Mouse (Mus musculus) stomach, postnatal 0 days (tissue): ENCODE data around the gene Usp33. TPM values are rescaled to one million over a fixed set of nuclear protein-coding genes. Genes with fewer than 3 reads are reported as not detected.
A peak's percentile ranks its signal among the peaks of the same experiment; 100 is the strongest.

ENCODE experiments used
- ATAC-seq: fragments of 200-750 bp; cut with Nextera tagmentation; 2 replicates; pipeline ENCODE4 v1.8.0; 2017; ENCODE audit not compliant: low FRiP score, low TSS enrichment
- DNase-seq: peaks from one replicate; pipeline ENCODE4 v3.0.0-alpha.2; 2016; ENCODE audit warnings: low spot score
- H3K27ac ChIP-seq: fragments of 300-500 bp; sonication (generic); replicated peaks from 2 replicates; pipeline ENCODE4 v1.5.1; 2014; ENCODE audit warnings: mild to moderate bottlenecking, control low read depth
- H3K27me3 ChIP-seq: fragments of 300-500 bp; sonication (generic); 2 replicates; pipeline ENCODE4 v1.6.1; 2014; ENCODE audit warnings: low read length; ENCODE audit not compliant: control insufficient read depth, insufficient read depth
- H3K36me3 ChIP-seq: fragments of 300-500 bp; sonication (generic); 2 replicates; pipeline ENCODE4 v1.6.1; 2014; ENCODE audit warnings: low read length, mixed read lengths; ENCODE audit not compliant: control insufficient read depth, insufficient read depth
- H3K4me1 ChIP-seq: fragments of 300-500 bp; sonication (generic); replicated peaks from 2 replicates; pipeline ENCODE4 v1.6.1; 2014; ENCODE audit warnings: antibody characterized with exemption; ENCODE audit not compliant: control insufficient read depth, insufficient read depth
- H3K4me2 ChIP-seq: fragments of 300-500 bp; sonication (generic); replicated peaks from 2 replicates; pipeline ENCODE4 v1.6.1; 2014; ENCODE audit warnings: low read depth, mild to moderate bottlenecking, control low read depth, moderate library complexity
- H3K4me3 ChIP-seq: fragments of 300-500 bp; sonication (generic); 2 replicates; pipeline ENCODE4 v1.5.1; 2014; ENCODE audit warnings: low read depth, low read length, control low read depth
- H3K9ac ChIP-seq: fragments of 300-500 bp; sonication (generic); 2 replicates; pipeline ENCODE4 v1.6.1; 2014; ENCODE audit warnings: mild to moderate bottlenecking, low read length, control low read depth, mixed read lengths
- H3K9me3 ChIP-seq: fragments of 300-500 bp; sonication (generic); 2 replicates; pipeline ENCODE4 v1.6.1; 2016; ENCODE audit warnings: low read length; ENCODE audit not compliant: control insufficient read depth
- CTCF ChIP-seq: IDR thresholded peaks from 2 replicates; pipeline ENCODE4 v1.5.1; 2016; ENCODE audit warnings: antibody characterized with exemption, low read depth, mild to moderate bottlenecking, moderate library complexity
- EP300 ChIP-seq: optimal IDR thresholded peaks from 2 replicates; pipeline ENCODE3; 2016; ENCODE audit warnings: antibody characterized with exemption
- WGBS: fragments of 180-500 bp; shearing (Covaris S2); extraction: QIAGEN DNeasy Blood & Tissue Kit; methylation state at CpG from one replicate; pipeline ENCODE4 v1.1.7; 2014; 5-methylcytosine and 5-hydroxymethylcytosine counted together
- polyA plus RNA-seq: library from polyadenylated mRNA; unstranded; fragments of >200 nt; fragmentation: Nextera tagmentation; extraction: Ambion mirVana; gene quantifications from 2 replicates; pipeline ENCODE4 v1.2.1, GENCODE M21; 2015

The Usp33 gene
- polyA plus RNA-seq, 1 experiment from 2014 or later = 16.1 TPM

- no peaks in the 10 kb centered on the region for H3K9me3 ChIP-seq
- H3K9ac ChIP-seq = no peak overlapping the region
- no peak overlapping the region for H3K4me3 ChIP-seq
- H3K4me2 ChIP-seq = no peak overlapping the region
- H3K36me3 ChIP-seq = no peaks in the 10 kb centered on the region
- no peak for TF ChIP-seq CTCF
- no peak for TF ChIP-seq EP300
- 84% methylated on average over 10 of the region's 10 CpGs for WGBS
- no peak for DNase-seq
- H3K4me1 ChIP-seq = no peaks in the 10 kb centered on the region
- H3K27me3 ChIP-seq = no peaks in the 10 kb centered on the region
- ATAC-seq = no peak
- no peak overlapping the region for H3K27ac ChIP-seq
Observed at GRCm38 (mm10) chr3:152348011-152348830, 1.9 kb downstream of the Usp33 start.

GRCm38 (mm10) chr3:152350431-152350830, 4.2 kb downstream of the Usp33 start:
- Histone ChIP-seq H3K27ac (no peak overlapping the region), H3K4me1 (no peaks in the 10 kb centered on the region), H3K36me3 (no peaks in the 10 kb centered on the region), H3K4me3 (no peak overlapping the region), H3K9me3 (no peaks in the 10 kb centered on the region), H3K27me3 (no peaks in the 10 kb centered on the region), H3K4me2 (no peak overlapping the region), H3K9ac (no peak overlapping the region)
- no peak for ATAC-seq
- DNase-seq = no peak
- 48% methylated on average over 3 of the region's 3 CpGs for WGBS
- TF ChIP-seq CTCF (no peak), EP300 (no peak)

- Histone ChIP-seq H3K27ac (no peak overlapping the region), H3K4me3 (no peak overlapping the region), H3K27me3 (no peaks in the 10 kb centered on the region), H3K4me2 (no peak overlapping the region), H3K4me1 (no peaks in the 10 kb centered on the region), H3K9ac (no peak overlapping the region), H3K36me3 (no peaks in the 10 kb centered on the region), H3K9me3 (no peaks in the 10 kb centered on the region)
- WGBS = 58% methylated on average over 5 of the region's 5 CpGs
- ATAC-seq (no peak), DNase-seq (no peak)
- TF ChIP-seq EP300 = no peak
- TF ChIP-seq CTCF = no peak
Observed at GRCm38 (mm10) chr3:152350966-152351365, 4.7 kb downstream of the Usp33 start.

DNA sequence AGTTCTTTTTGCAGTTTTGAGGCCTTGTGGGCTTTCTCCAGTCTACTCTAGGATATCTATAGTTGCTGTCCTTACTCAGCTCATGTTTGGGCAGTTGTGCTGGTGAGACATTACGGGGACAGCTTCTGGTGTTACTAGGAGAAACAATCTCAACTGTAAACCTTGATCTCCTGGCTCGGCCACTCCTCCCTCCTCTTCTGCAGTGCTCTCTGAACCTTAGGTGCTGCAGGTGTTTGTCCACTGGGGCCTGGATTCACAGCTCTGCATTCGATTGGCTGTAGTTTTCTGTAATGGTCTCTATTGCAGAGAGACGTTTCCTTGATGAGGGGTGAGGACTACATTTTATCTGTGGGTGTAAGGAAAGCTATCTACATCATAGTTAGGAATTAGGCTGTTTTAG, 6.0 kb downstream of the Usp33 start:
- no peak for DNase-seq
- Histone ChIP-seq H3K4me3 (no peak overlapping the region), H3K36me3 (no peaks in the 10 kb centered on the region), H3K9me3 (no peaks in the 10 kb centered on the region), H3K4me1 (no peaks in the 10 kb centered on the region), H3K27ac (no peak overlapping the region), H3K4me2 (no peak overlapping the region), H3K27me3 (no peaks in the 10 kb centered on the region), H3K9ac (no peak overlapping the region)
- TF ChIP-seq CTCF = no peak
- no peak for TF ChIP-seq EP300
- no peak for ATAC-seq
- 65% methylated on average over 4 of the region's 4 CpGs for WGBS

DNA sequence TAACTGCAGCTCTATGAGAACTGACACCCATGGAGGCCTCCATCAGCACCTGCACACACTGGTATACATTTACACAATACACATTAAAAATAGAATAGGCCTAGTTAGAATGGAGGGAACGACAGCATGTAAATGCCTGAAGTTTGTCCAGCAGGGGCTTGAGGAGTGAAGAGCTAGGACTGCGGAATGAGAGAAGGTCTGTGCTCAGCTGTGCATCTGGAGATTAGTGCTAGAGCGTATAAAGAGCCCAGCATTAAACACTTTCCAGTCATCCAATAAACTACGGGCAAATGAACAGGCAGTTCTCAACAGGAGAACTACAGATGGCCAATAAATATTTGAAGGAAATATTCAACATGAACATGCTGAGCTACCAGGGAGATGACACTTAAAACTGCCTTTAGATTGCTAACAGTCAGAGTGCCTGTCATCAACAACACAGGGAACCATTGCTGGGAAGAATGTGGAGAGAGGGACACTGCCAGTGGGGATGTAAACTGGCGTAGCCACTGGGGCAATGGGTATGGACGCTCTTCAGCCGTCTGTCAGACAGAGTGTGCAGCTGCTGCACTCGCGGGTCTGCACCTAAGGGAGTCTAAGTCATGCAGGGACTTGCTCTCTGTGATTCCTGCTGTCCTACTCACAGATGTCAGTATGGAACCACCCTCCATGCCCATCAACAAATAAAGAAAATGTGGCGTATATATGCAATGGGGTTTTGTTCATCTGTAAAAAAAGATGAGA, 7.3 kb downstream of the Usp33 start:
- no peak overlapping the region for H3K9ac ChIP-seq
- no peak overlapping the region for H3K4me2 ChIP-seq
- no peak overlapping the region for H3K4me3 ChIP-seq
- no peaks in the 10 kb centered on the region for H3K36me3 ChIP-seq
- no peak for DNase-seq
- no peak for ATAC-seq
- H3K27ac ChIP-seq = no peak overlapping the region
- no peaks in the 10 kb centered on the region for H3K9me3 ChIP-seq
- H3K27me3 ChIP-seq = no peaks in the 10 kb centered on the region
- 0 out of 2 replicates have a peak, but pooled peaks have one; percentile 9 for TF ChIP-seq CTCF
- TF ChIP-seq EP300 = no peak
- H3K4me1 ChIP-seq = no peaks in the 10 kb centered on the region
- WGBS = 57% methylated on average over 10 of the region's 10 CpGs

DNA sequence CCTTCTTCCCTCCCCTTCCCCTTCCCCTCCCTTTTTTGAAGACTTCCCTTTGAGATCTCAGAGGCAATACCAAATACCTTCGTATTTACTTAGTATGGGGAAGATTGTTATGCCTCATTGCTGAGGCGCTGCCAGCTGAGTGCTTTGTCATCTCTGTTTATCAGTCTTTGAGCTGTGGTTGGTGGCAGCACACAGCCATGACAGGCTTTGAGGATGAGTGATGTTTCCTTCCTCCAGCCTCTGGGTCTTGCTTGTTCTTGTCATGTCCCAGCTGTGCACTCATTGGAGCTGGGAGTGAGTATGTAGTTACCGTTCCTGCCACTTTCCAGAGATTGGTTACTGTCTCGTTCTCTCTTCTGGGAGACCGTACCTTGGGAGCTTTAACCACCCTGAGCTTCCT, 9.1 kb downstream of the Usp33 start:
- no peak overlapping the region for H3K9ac ChIP-seq
- no peaks in the 10 kb centered on the region for H3K9me3 ChIP-seq
- no peaks in the 10 kb centered on the region for H3K27me3 ChIP-seq
- peak; percentile 79 for ATAC-seq
- WGBS = 22% methylated on average over 5 of the region's 5 CpGs
- no peak overlapping the region for H3K4me3 ChIP-seq
- DNase-seq = no peak
- H3K4me1 ChIP-seq = no peaks in the 10 kb centered on the region
- H3K27ac ChIP-seq = no peak overlapping the region
- H3K4me2 ChIP-seq = no peak overlapping the region
- no peaks in the 10 kb centered on the region for H3K36me3 ChIP-seq
- no peak for TF ChIP-seq EP300
- no peak for TF ChIP-seq CTCF
